Mouse (Mus musculus): ENCODE data around the gene Gm20661.
A peak's percentile ranks its signal among the peaks of the same experiment; 100 is the strongest.

Gm20661 gene

GRCm38 (mm10) chr9:107982681-107983346, at the start of gene Gm20661:
TSS of gene Gm20661 (plus strand) at chr9:107983058.
- peak; percentile 43 to 63 for DNase-seq (ENCODE audit: low spot score in 2 of 2)

- DNase-seq (ENCODE audit: low spot score in 2 of 2): no peak
Observed at GRCm38 (mm10) chr9:107934146-107934545, 48.7 kb upstream of the Gm20661 start.

- no peak for DNase-seq (ENCODE audit: low spot score in 2 of 2)
Observed at GRCm38 (mm10) chr9:107935374-107935773, 47.5 kb upstream of the Gm20661 start, which contains the start of gene Camkv. TSS of gene Camkv (plus strand) at chr9:107935674.

GRCm38 (mm10) chr9:107935790-107936214, 47.1 kb upstream of the Gm20661 start:
- peak in 1 of 2 experiments; percentile 16 for DNase-seq (ENCODE audit: low spot score in 2 of 2)

- DNase-seq (ENCODE audit: low spot score in 2 of 2): no peak
Observed at GRCm38 (mm10) chr9:107936215-107936822, 46.5 kb upstream of the Gm20661 start.

GRCm38 (mm10) chr9:107936831-107937230, 46.0 kb upstream of the Gm20661 start:
- no peak for DNase-seq (ENCODE audit: low spot score in 2 of 2)

GRCm38 (mm10) chr9:107947241-107948194, 35.3 kb upstream of the Gm20661 start:
- no peak for DNase-seq (ENCODE audit: low spot score in 2 of 2)

- no peak for DNase-seq (ENCODE audit: low spot score in 2 of 2)
Observed at GRCm38 (mm10) chr9:107949184-107949921, 33.5 kb upstream of the Gm20661 start.

GRCm38 (mm10) chr9:107949922-107950235, 33.0 kb upstream of the Gm20661 start, which contains the start of gene Traip:
TSS of gene Traip (plus strand) at chr9:107950136.
- no peak for DNase-seq (ENCODE audit: low spot score in 2 of 2)

- DNase-seq (ENCODE audit: low spot score in 2 of 2): peak; percentile 78 to 83
Observed at GRCm38 (mm10) chr9:107950460-107951355, 32.1 kb upstream of the Gm20661 start.

GRCm38 (mm10) chr9:107955613-107956289, 27.1 kb upstream of the Gm20661 start:
- no peak for DNase-seq (ENCODE audit: low spot score in 2 of 2)

GRCm38 (mm10) chr9:107957141-107957540, 25.7 kb upstream of the Gm20661 start:
- DNase-seq (ENCODE audit: low spot score in 2 of 2): no peak

- no peak for DNase-seq (ENCODE audit: low spot score in 2 of 2)
Observed at GRCm38 (mm10) chr9:107959896-107960295, 23.0 kb upstream of the Gm20661 start.

- no peak for DNase-seq (ENCODE audit: low spot score in 2 of 2)
Observed at GRCm38 (mm10) chr9:107960928-107961327, 21.9 kb upstream of the Gm20661 start.

- DNase-seq (ENCODE audit: low spot score in 2 of 2): no peak
Observed at GRCm38 (mm10) chr9:107961351-107961762, 21.5 kb upstream of the Gm20661 start.

- no peak for DNase-seq (ENCODE audit: low spot score in 2 of 2)
Observed at GRCm38 (mm10) chr9:107961881-107962280, 21.0 kb upstream of the Gm20661 start.

- DNase-seq (ENCODE audit: low spot score in 2 of 2): no peak
Observed at GRCm38 (mm10) chr9:107962916-107963315, 19.9 kb upstream of the Gm20661 start.

- DNase-seq (ENCODE audit: low spot score in 2 of 2): peak; percentile 60 to 76
Observed at GRCm38 (mm10) chr9:107963700-107964099, 19.2 kb upstream of the Gm20661 start.

- DNase-seq (ENCODE audit: low spot score in 2 of 2): no peak
Observed at GRCm38 (mm10) chr9:107964681-107965080, 18.2 kb upstream of the Gm20661 start.

GRCm38 (mm10) chr9:107966676-107967075, 16.2 kb upstream of the Gm20661 start:
- no peak for DNase-seq (ENCODE audit: low spot score in 2 of 2)

Measured in spleen, postnatal 14 days (tissue).